Mouse (Mus musculus) small intestine, adult 2 months (tissue): ENCODE measurements at regions not wholly inside any gene's neighbourhood (a gene's known extent, or its start where the extent isn't known, plus 50 kb on each side); places are given as distances from the start of the nearest gene placed in this dataset.

Source experiments
- CTCF ChIP-seq: fragments of 200-500 bp; IDR thresholded peaks from 2 replicates; pipeline ENCODE4 v1.5.1; 2012; ENCODE audit warnings: low read depth, mild to moderate bottlenecking, control low read depth, inconsistent platforms, low read length, moderate library complexity, mixed read lengths; ENCODE audit not compliant: insufficient replicate concordance, insufficient read length; ENCODE audit errors: extremely low read depth
- POLR2A ChIP-seq: fragments of 200-500 bp; IDR thresholded peaks from 2 replicates; pipeline ENCODE4 v1.6.1; 2012; ENCODE audit warnings: low read depth, mild to moderate bottlenecking, control low read depth, inconsistent platforms, low read length, moderate library complexity

GRCm38 (mm10) chr12:107027842-107028549, 460.4 kb upstream of the 3110018I06Rik start:
- no peak for TF ChIP-seq POLR2A
- no peak for TF ChIP-seq CTCF
